Mouse (Mus musculus) v-Abl transformed pro-B cells (cell line): Measurements from ENCODE around the gene Psme1.

Experiments used
- in situ Hi-C, 2 experiments: fragments of 400-800 bp; cut with MboI; formaldehyde crosslinking; loops; one replicate each; pipeline ENCODE4 v1.15.1; 2025; ENCODE audit not compliant: unreplicated experiment in 2 of 2

Psme1 gene

GRCm38 (mm10) chr14:55577871-55578667, at the start of gene Psme1:
TSS of gene Psme1 (plus strand) at chr14:55578123.
- in situ Hi-C loops: no loop called here

- in situ Hi-C loops: loop anchor here in 1 of 2 experiments (5.0 kb wide), 1 partner anchor 34 kb away; no protein-coding TSS in a partner anchor
These were observed 41.7 kb upstream of the Psme1 start for GRCm38 (mm10) chr14:55536116-55536745.

DNA sequence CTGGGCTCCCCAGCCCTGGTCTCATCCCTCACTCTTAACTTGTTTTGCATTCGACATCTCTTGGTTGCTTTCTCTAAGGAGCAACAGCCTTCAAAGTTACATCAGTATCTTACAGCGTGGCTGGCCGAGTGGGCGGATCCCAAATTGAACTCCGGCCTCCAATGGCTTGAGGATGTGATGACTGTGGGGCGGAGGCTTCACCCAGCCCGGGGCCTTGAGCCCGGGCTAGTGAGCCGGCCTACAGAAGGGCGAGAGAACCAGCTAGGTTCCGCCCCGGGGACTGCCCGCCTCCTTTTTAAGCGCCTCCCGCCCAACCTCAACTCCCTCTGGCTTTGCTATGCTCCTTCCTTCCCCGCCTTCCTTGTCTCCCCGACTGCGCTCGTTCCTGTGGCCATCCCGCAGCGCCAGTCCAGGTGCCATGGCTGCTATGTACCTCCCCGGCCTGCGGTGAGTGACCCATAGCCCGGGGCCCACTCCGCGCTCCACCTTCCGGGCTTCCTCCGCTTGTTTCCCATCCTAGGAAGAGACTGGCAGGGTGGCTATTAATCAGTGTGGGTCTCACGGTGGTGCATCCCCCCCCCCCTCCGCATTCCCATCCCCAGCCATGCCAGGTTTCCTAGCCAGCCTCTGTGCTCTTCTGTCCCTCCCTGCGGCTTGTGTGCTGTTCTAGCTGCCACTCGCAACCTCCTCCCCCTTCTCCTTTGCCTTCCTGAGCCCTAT, 37.7 kb upstream of the Psme1 start, which contains the start of gene Pck2:
TSS of gene Pck2 (plus strand) at position 200 of the 720 bp plus-strand sequence.
- in situ Hi-C loops: no loop called here

- in situ Hi-C loops: no loop called here
These were observed 37.1 kb upstream of the Psme1 start for GRCm38 (mm10) chr14:55540787-55541321.

DNA sequence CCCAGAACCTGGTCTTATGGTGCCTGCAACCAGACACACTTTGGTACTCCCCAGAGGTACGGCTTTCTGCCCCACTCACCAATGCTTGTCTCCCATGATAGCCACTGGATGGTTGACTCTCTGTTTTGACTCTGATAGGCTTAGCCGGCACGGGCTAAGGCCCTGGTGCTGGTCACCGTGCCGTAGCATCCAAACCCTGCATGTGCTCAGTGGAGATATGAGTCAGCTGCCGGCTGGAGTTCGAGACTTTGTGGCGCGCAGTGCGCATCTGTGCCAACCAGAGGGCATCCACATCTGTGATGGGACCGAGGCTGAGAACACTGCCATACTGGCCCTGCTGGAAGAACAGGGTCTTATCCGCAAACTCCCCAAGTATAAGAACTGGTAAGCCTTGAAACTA, 35.7 kb upstream of the Psme1 start:
- in situ Hi-C loops: no loop called here

GRCm38 (mm10) chr14:55544334-55544733, 33.6 kb upstream of the Psme1 start:
- in situ Hi-C loops: no loop called here

DNA sequence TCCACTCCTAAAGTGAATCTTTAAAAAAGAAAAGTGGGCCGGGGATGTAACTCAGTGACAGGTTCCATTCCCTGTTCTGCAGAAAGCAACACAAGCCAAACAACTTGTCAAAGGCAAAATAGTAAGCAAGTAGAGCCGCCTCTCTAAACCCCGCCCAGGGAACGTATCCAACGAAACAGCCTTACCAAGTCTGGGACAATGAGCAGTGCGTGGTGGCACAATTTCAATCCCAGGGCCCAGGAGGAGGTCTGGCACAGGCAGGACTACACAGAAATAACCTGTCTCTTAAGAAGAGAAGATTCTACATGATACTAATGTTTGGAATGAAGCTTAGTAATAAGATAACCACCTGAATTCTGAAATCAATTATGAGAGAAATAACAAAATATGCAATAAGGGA, 27.7 kb upstream of the Psme1 start:
- in situ Hi-C loops: loop anchor here in 1 of 2 experiments (10.0 kb wide), 1 partner anchor 55 kb away; the partner anchor contains the start of gene Carmil3

GRCm38 (mm10) chr14:55551347-55551746, 26.6 kb upstream of the Psme1 start:
- in situ Hi-C loops: loop anchor here in 1 of 2 experiments (10.0 kb wide), 1 partner anchor 57 kb away; the partner anchor contains the start of gene Carmil3

- in situ Hi-C loops: loop anchor here in 1 of 2 experiments (10.0 kb wide), 1 partner anchor 57 kb away; the partner anchor contains the start of gene Carmil3
These were observed 26.1 kb upstream of the Psme1 start for GRCm38 (mm10) chr14:55551794-55552193.

GRCm38 (mm10) chr14:55554635-55555034, 23.3 kb upstream of the Psme1 start:
- in situ Hi-C loops: loop anchor here (5.0 to 10.0 kb wide), 2 partner anchors 57 to 60 kb away; partner anchors contain the start of gene Carmil3 (in 1 of the 2)

- in situ Hi-C loops: loop anchor here (5.0 to 10.0 kb wide), 2 partner anchors 58 to 61 kb away; partner anchors contain the start of gene Carmil3 (in 1 of the 2)
These were observed 22.1 kb upstream of the Psme1 start for GRCm38 (mm10) chr14:55555788-55556187.

DNA sequence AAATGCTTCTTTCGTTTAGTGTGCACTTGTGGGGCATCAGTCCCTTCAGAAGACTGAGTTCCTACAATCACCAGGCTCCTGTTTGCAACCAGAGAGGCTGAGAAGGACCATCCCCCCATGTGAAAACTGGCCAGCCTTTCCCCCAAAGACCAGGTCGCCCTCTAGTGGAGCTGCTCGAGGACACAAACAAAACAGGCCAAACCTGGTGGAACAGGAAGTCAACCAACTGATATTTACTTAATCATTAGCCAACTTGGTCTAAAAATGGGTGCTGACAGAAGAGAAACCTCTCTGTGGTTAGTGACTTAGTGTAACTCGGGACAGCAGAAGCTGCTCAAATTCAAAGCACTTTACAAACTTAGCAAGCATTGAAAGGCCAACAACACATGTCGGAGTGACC, 20.9 kb upstream of the Psme1 start:
- in situ Hi-C loops: loop anchor here (5.0 to 10.0 kb wide), 2 partner anchors 60 to 62 kb away; partner anchors contain the start of gene Carmil3 (in 1 of the 2)

DNA sequence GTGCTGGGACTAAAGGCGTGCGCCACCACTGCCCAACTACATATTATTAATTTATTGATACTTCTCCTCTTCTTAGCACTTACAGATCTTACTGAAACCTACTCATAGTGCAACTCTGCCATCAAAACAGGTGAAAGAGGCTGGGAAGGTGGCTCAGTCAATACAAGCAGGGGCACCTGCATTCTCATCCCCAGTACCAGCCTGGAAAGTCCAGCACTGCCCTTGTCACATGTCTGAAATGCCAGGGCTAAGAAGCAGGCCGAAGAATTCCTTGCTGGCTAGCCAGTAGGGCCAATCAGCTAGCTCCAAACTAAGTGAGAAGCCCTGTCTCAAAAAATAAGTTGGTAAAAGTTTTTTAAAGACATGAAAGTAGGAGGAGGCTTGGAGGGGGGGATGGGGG, 20.3 kb upstream of the Psme1 start:
- in situ Hi-C loops: loop anchor here (5.0 to 10.0 kb wide), 2 partner anchors 60 to 63 kb away; partner anchors contain the start of gene Carmil3 (in 1 of the 2)

DNA sequence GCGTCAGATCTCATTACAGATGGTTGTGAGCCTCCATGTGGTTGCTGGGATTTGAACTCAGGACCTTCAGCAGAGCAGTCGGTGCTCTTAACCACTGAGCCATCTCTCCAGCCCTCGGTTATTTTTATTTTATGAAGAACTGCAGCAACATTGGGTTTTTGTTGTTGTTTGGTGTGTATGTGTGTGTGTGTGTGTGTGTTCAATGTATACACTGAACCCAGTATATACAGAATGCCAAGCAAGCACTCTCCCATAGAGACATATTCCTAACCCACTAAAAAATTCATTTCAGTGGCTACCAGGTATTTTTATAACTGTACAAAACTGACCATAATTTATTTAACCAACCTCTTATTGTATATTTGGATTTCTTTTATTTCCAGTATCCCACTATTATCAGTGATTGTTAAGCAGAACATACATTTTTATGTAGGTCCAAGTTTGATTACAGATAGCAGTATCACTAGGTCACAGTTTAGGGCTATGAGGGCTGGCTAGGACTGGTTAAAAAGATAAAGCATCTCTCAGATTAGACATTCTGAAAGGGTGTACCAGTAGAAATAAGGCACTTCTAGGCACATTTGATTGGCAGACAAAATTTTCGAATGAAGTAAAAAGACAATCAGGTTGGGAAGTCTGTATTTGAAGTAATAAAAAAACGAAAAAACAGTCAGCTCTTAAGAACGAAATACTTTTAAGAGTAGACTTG, 19.0 kb upstream of the Psme1 start:
- in situ Hi-C loops: loop anchor here (5.0 to 10.0 kb wide), 2 partner anchors 62 to 64 kb away; partner anchors contain the start of gene Carmil3 (in 1 of the 2)

GRCm38 (mm10) chr14:55559799-55560201, 18.1 kb upstream of the Psme1 start, which contains the start of gene Dcaf11:
TSS of gene Dcaf11 (plus strand) at chr14:55560006.
- in situ Hi-C loops: loop anchor here (5.0 to 10.0 kb wide), 2 partner anchors 62 to 65 kb away; partner anchors contain the start of gene Carmil3 (in 1 of the 2)

GRCm38 (mm10) chr14:55560202-55561073, 17.5 kb upstream of the Psme1 start, which contains the start of gene A730061H03Rik:
TSS of gene A730061H03Rik (minus strand) at chr14:55560406.
- in situ Hi-C loops: no loop called here

DNA sequence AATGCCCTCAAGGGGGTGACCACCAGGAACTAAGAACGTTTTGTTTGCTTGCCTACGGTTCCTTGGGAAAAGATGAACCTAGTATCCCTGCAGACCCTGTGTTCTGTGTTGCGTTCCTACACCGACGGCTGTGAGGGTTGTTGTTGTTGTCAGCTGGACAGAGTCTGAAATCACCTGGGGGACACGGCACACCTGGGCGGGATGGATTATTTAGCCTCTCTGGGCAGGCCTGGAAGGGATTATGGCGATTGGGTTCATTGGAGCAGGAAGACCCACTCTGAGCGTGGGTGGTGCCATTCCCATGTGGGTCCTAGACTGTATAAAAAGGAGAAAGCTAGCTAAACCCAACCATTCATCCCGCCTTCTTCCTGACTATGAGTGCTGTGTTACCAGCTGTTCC, 16.1 kb upstream of the Psme1 start:
- in situ Hi-C loops: no loop called here

DNA sequence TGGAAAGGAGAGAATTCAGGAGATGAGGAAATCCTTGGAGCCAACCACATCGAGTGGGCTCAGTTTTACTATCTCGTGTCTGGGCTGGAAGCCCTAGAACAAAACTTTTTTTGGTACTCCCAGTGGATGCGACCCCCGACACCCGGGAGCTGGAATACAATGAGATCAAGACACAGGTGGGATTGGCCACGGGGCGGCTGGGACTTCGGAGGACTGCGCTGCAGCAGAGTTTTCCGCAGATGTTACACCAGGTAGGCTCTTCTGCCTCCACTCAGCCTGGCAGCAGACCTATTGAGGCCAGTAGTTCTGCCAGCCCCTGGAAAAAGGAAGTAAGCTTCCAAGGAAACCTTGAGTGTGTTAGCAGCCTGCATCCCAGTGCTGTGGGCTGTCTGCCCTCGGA, 14.7 kb upstream of the Psme1 start:
- in situ Hi-C loops: no loop called here
